Mouse (Mus musculus): ENCODE data around the gene Man2b1.
"Not testable (repeated sequence)": the region's sequence is repeated elsewhere in the genome, so short reads cannot be mapped to it uniquely, and the experiment has no call there.

Gene Man2b1

GRCm38 (mm10) chr8:85073041-85073612 lies 9.9 kb upstream of the Man2b1 start:
- DNase-seq (ENCODE audit: low spot score in 2 of 2): no peak

- DNase-seq (ENCODE audit: low spot score in 2 of 2): no peak
These were observed 8.9 kb upstream of the Man2b1 start for GRCm38 (mm10) chr8:85074167-85074566.

GRCm38 (mm10) chr8:85074617-85075016 lies 8.5 kb upstream of the Man2b1 start:
- no peak for DNase-seq (ENCODE audit: low spot score in 2 of 2)

- DNase-seq (ENCODE audit: low spot score in 2 of 2): no peak
These were observed 7.1 kb upstream of the Man2b1 start for GRCm38 (mm10) chr8:85076001-85076400.

GRCm38 (mm10) chr8:85076993-85077392 lies 6.1 kb upstream of the Man2b1 start:
- DNase-seq (ENCODE audit: low spot score in 2 of 2): peak; percentile 45 to 62

GRCm38 (mm10) chr8:85080214-85080531 lies 2.9 kb upstream of the Man2b1 start:
- DNase-seq (ENCODE audit: low spot score in 2 of 2): no peak

- DNase-seq (ENCODE audit: low spot score in 2 of 2): peak in 1 of 2 experiments; percentile 37
These were observed 2.4 kb upstream of the Man2b1 start, which contains the start of gene Wdr83os for GRCm38 (mm10) chr8:85080532-85081215. Gene Wdr83os, plus strand, starts transcription at chr8:85080740.

GRCm38 (mm10) chr8:85081216-85081555 lies 1.9 kb upstream of the Man2b1 start, which contains the start of gene Wdr83:
Gene Wdr83, minus strand, starts transcription at chr8:85081306.
- DNase-seq (ENCODE audit: low spot score in 2 of 2): no peak

GRCm38 (mm10) chr8:85082169-85082568 lies 901 bp upstream of the Man2b1 start:
- DNase-seq (ENCODE audit: low spot score in 2 of 2): not testable (repeated sequence)

GRCm38 (mm10) chr8:85084633-85085032 lies 1.6 kb downstream of the Man2b1 start:
- no peak for DNase-seq (ENCODE audit: low spot score in 2 of 2)

GRCm38 (mm10) chr8:85086238-85086637 lies 3.2 kb downstream of the Man2b1 start:
- no peak for DNase-seq (ENCODE audit: low spot score in 2 of 2)

- DNase-seq (ENCODE audit: low spot score in 2 of 2): no peak
These were observed 5.7 kb downstream of the Man2b1 start for GRCm38 (mm10) chr8:85088771-85089170.

- no peak for DNase-seq (ENCODE audit: low spot score in 2 of 2)
These were observed 7.8 kb downstream of the Man2b1 start for GRCm38 (mm10) chr8:85090856-85091255.

- DNase-seq (ENCODE audit: low spot score in 2 of 2): no peak
These were observed 8.5 kb downstream of the Man2b1 start for GRCm38 (mm10) chr8:85091526-85092090.

GRCm38 (mm10) chr8:85095051-85095450 lies 12.0 kb downstream of the Man2b1 start:
- DNase-seq (ENCODE audit: low spot score in 2 of 2): no peak

- DNase-seq (ENCODE audit: low spot score in 2 of 2): no peak
These were observed 12.5 kb downstream of the Man2b1 start for GRCm38 (mm10) chr8:85095566-85095965.

- no peak for DNase-seq (ENCODE audit: low spot score in 2 of 2)
These were observed 13.1 kb downstream of the Man2b1 start for GRCm38 (mm10) chr8:85096196-85096595.

GRCm38 (mm10) chr8:85096850-85097249 lies 13.8 kb downstream of the Man2b1 start:
- no peak for DNase-seq (ENCODE audit: low spot score in 2 of 2)

GRCm38 (mm10) chr8:85100076-85100665 lies 17.1 kb downstream of the Man2b1 start:
- no peak for DNase-seq (ENCODE audit: low spot score in 2 of 2)

GRCm38 (mm10) chr8:85113241-85113640 lies 30.2 kb downstream of the Man2b1 start:
- DNase-seq (ENCODE audit: low spot score in 2 of 2): no peak

- no peak for DNase-seq (ENCODE audit: low spot score in 2 of 2)
These were observed 32.4 kb downstream of the Man2b1 start for GRCm38 (mm10) chr8:85115501-85115900.

- DNase-seq (ENCODE audit: low spot score in 2 of 2): no peak
These were observed 33.9 kb downstream of the Man2b1 start for GRCm38 (mm10) chr8:85116984-85117383.
